Mouse (Mus musculus) embryo, embryonic 10.5 days (tissue): ENCODE results near the gene Zfhx3.

Source experiments
- DNase-seq: peaks from one replicate; pipeline ENCODE4 v3.0.0-alpha.2; 2015; ENCODE audit warnings: low spot score

Zfhx3 gene

DNA sequence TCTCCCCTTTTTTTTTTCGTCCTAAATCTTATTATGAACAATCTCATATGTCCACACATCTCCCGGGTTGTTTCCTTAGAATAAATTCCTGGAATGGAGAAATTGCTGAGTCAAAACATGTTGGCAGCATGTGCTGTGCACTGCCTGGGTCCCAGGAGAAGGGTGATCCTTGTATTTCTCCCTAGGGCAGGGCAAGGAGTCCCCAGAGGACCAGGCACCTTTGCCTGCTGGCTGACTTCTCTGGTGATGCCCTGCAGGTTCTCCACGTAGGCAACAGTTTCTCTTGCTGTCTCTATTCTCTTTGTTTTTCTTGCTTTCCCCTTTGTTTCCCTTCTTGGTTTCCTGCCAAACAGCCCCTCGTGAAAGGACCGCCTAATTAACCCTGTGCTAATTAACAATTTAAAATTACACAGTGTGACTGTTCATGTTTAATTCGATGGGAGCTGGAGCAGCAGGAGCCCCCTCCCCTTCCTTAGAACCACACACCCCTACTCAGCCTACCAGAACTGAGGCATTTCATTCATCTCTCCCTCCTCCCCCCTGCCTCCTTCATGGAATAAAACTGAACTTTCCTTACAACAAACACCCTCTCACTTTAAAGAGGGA, 845.8 kb downstream of the Zfhx3 start:
- no peak for DNase-seq

- DNase-seq: no peak
These were observed 846.3 kb downstream of the Zfhx3 start for GRCm38 (mm10) chr8:108788762-108789157.

- DNase-seq: peak; percentile 40
These were observed 848.3 kb downstream of the Zfhx3 start for GRCm38 (mm10) chr8:108790559-108791293.

- no peak for DNase-seq
These were observed 853.6 kb downstream of the Zfhx3 start for GRCm38 (mm10) chr8:108796076-108796475.

GRCm38 (mm10) chr8:108796882-108797281, 854.4 kb downstream of the Zfhx3 start:
- no peak for DNase-seq

DNA sequence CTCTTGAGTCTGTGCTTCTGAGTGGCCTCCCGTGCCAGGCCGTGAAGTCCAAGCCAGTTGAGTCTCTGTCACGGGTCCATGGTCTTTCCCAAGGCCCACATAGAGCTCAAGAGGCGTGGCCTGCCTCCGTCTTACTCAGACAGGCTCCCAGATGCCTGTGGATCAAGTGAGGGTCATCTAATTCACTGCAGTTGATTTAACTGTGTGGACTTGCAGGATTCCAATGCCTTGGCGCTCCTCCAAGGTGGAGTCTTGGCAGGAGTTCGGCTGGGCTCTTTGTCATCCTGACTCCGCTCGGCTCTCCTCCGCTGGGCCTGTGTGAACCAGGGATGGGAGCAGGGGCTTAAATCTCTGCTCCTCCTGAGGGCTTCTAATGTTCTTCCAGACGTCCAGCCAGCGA, 855.6 kb downstream of the Zfhx3 start:
- no peak for DNase-seq

- no peak for DNase-seq
These were observed 856.8 kb downstream of the Zfhx3 start for GRCm38 (mm10) chr8:108799250-108799649.

DNA sequence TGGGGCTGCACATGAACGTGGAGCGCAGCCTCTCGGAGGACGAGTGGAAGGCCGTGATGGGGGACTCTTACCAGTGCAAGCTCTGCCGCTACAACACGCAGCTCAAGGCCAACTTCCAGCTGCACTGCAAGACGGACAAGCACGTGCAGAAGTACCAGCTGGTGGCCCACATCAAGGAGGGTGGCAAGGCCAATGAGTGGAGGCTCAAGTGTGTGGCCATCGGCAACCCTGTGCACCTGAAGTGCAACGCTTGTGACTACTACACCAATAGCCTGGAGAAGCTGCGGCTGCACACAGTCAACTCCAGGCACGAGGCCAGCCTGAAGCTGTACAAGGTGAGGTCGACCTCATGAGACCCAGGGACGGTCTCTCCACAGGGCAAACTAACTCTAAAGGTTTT, 857.9 kb downstream of the Zfhx3 start:
- DNase-seq: no peak

GRCm38 (mm10) chr8:108803017-108803416, 860.6 kb downstream of the Zfhx3 start:
- no peak for DNase-seq

GRCm38 (mm10) chr8:108811694-108812093, 869.2 kb downstream of the Zfhx3 start:
- no peak for DNase-seq

DNA sequence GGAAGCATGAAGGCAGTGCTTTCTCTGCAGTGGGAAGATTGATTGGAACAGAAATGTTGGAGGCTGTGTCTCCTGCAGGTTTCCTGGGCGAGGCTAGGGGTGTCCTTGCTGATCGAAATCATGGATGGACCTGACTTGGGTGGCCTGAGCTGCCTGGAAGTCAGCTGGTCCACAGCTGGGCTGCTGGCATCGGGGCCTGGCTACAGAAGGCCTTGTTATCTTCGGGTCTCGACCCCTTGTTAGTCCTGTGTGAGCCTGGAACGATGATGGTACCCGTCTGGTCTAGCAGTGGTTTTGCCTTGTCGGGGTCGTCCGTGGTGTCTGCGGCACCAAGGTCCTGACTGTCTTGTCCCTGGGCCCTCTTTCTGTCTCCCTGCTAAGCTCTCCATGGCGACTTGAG, 870.9 kb downstream of the Zfhx3 start:
- no peak for DNase-seq

GRCm38 (mm10) chr8:108819271-108819671, 876.8 kb downstream of the Zfhx3 start:
- peak; percentile 66 for DNase-seq

GRCm38 (mm10) chr8:108819826-108820225, 877.4 kb downstream of the Zfhx3 start:
- DNase-seq: peak; percentile 74

DNA sequence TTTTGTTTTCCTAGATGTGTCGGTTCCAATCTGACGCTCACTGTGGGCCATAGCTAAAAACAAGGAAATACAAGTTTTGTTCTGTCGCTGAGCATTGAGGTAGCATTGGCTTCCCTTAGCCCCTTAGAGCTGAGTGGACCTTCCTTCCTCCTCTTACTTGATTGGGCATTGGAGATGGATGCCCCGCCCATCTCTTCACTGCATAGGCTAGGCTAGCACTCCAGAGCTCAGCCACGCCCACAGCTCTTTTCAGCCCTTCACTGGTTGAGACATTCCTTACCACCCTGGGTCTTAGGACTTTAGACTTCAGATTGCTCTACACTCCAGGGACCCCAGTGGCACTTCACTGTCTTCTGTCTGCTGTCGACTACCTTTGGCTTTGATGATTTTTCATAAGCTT, 878.2 kb downstream of the Zfhx3 start:
- peak; percentile 86 for DNase-seq

DNA sequence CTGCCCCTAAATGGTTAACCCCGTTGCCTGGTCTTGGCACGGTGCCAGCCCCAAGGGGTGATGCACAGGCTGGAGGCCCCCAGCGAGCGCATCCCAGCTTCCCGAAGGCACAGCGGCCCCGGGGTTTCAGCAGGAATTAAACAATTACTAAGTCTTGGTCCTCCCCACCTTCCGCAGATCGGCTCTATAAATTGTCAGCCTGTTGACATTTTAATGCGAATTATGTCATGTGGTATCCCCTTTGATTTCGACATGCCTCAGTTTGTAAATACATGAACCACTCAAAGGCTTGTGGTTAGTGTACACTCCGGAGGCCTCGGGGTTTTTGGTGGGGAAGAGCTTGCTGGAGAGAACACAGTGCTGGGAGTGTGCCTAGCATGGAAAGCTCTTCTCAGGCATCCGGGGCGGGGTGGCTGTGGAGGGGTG, 880.4 kb downstream of the Zfhx3 start:
- no peak for DNase-seq

GRCm38 (mm10) chr8:108824049-108824448, 881.6 kb downstream of the Zfhx3 start:
- no peak for DNase-seq

DNA sequence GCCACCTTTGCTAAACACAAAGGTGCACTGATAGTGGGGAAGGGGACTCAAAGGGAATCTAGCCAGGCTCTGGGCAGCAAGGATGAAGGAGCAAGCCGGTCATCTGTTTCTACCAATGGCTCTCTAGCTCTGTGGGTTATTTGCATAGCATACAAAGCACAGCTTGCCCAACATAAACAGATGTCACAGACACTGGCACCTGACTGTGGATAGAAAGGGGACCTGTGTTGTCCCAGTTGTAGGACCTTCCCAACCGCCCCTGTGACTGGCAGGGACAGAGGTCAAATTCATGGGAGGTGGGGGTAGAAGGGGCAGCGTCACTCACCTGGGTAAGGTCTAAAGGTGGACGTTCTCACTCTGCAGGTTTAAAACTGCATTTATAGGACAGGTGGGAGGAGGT, 884.0 kb downstream of the Zfhx3 start:
- no peak for DNase-seq

DNA sequence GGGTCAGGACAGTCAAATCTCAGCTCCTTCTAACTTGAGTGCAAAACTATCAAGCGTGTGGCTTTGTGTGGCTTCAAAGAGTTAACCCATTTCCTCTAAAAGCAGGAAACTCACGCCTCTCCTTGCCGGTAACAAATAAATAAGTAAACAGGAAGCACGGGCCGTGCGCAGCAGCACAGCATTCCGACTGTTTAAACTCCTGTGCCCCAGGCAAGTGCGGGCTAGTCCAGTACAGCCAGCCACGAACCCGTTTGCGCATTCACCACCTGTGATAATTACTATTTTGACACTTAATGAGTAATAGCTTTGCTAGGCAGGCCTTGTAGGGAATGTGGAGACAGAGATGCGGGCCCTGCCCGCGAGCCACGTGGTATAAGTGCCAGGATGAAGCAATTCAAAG, 885.0 kb downstream of the Zfhx3 start:
- no peak for DNase-seq

DNA sequence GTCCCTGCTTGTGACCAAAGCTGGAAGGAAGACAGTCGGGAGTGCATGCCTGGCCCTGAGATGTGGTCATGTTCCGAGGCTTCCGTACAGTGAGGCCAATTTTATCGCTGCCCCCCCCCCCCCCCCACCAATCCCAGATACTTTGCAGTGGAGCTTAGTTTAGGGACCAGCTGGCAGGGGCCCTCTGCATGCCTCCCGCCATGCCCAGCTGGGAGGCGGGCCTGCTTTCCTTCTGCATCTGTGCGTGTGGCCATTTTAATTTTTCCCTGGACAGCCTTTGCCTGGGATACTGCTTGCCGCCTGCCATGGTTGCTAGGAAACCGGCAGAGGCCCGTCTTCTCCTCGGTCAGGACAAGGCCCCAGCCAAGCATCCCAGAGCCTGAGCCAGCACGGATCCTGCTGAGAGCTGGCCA, 886.9 kb downstream of the Zfhx3 start:
- DNase-seq: peak; percentile 74

DNA sequence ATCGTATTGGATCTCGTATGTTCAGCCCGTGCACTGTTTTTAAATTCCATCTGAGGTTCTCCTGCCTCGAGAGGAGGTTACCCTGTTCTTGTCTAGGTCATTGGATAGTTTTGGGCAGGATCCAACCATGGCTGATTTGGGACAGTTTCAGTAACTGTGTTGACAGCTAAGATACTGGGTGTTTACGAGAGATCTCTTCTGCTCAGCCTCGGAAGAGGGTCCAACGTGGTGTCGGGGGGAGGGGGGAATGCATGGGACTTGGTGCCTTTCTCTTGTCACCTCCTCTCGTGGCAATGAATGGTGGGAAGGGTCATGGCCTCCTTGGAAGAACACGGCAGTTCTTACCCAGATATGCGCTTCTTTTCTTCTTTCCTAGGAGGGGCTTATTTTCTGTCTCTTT, 892.7 kb downstream of the Zfhx3 start:
- DNase-seq: no peak

GRCm38 (mm10) chr8:108837788-108838187, 895.3 kb downstream of the Zfhx3 start:
- DNase-seq: no peak

DNA sequence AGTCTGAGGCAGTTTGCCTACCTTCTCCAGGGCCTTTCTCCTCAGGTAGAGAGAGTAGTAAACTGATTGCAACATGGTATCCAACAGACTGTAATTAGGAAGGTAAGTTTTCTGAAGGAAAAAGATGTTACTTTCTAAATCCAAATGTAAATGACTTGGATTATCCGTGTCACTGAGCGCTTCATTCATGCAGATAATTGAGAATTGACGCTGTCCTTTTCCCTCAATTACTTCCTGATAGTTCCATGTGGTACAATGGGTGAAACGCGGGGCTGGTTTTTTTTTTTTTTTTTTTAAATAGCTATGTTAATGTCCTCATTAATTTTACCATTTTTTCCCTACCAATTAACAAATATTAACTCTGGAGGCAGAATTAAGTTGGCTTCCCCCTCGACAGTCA, 896.3 kb downstream of the Zfhx3 start:
- no peak for DNase-seq

DNA sequence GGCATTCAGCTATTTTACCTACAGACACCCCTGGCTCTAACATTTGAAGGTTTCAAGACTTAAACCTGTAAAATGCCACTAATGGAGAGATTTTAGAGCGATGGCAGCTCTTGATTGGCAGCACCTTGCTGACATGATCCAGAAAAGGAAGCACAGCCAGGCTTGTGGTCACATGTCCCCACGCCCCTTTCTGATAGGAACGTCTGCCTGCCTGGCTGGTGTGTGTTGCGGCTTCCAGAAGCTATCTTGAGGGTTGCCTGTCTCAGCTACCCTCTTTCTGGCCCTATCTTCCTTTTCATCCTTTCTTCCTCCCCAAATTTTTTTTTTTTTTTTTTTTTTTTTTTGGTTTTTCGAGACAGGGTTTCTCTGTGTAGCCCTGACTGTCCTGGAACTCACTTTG, 899.9 kb downstream of the Zfhx3 start:
- DNase-seq: no peak

DNA sequence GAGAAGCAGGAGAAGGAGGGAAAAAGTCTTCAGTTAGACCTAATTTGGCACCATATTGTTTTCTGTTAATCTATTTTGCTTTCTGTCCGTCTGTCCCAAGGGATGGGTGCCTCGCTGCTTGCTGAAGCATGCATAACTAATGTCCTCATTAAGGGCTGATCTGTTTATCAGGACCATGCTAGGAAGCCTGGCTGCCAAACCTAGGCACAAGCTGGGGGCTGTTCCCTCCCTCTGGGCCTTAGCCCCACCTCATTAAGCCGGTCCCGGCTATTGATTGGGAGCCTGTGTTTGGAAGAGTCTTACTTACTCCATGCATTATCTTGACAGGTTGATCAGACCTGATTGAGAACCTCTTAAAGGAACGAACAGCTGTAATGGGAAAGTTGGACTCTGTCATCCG, 903.7 kb downstream of the Zfhx3 start:
- peak; percentile 22 for DNase-seq
